Mouse (Mus musculus): Measurements from ENCODE around the gene Pip4k2a.

The Pip4k2a gene

GRCm38 (mm10) chr2:18794261-18794660, 203.7 kb downstream of the Pip4k2a start:
- no peak for DNase-seq (ENCODE audit: low read depth, low spot score)
